Mouse (Mus musculus) MEL (cell line): Measurements from ENCODE around the gene Cdk7. TPM values are rescaled to one million over a fixed set of nuclear protein-coding genes. Genes with fewer than 3 reads are reported as not detected.

ENCODE experiments used
- DNase-seq: peaks from one replicate; pipeline ENCODE4 v3.0.0; 2011; ENCODE audit warnings: low read depth, low spot score
- H3K27ac ChIP-seq: 2 replicates; pipeline ENCODE4 v1.5.1; 2012; ENCODE audit warnings: low read depth, mild to moderate bottlenecking, control low read depth, low read length, moderate library complexity; ENCODE audit not compliant: control insufficient read depth
- H3K27me3 ChIP-seq, 2 experiments: fragments of 150-350 bp in 1 of 2; sonication (generic) in 1 of 2; 2 replicates each; pipeline ENCODE4 v1.6.1; 2012; ENCODE audit warnings: low read length in 2 of 2, mild to moderate bottlenecking in 2 of 2, improper control_type of control experiment in 1 of 2, moderate library complexity in 1 of 2; ENCODE audit not compliant: insufficient read depth in 2 of 2, control insufficient read depth in 1 of 2
- H3K36me3 ChIP-seq, 2 experiments: 2 replicates each; pipeline ENCODE4 v1.6.1; 2012 to 2014; ENCODE audit warnings: low read length in 2 of 2, improper control_type of control experiment in 1 of 2, inconsistent platforms in 1 of 2, mild to moderate bottlenecking in 1 of 2; ENCODE audit not compliant: insufficient read depth in 2 of 2, control insufficient read depth in 1 of 2
- H3K4me1 ChIP-seq, 2 experiments: fragments of 150-350 bp in 1 of 2; sonication (generic) in 1 of 2; 2 replicates each; pipeline ENCODE4 v1.6.1; 2012; ENCODE audit warnings: low read length in 2 of 2, improper control_type of control experiment in 1 of 2, mild to moderate bottlenecking in 1 of 2; ENCODE audit not compliant: insufficient read depth in 2 of 2, control insufficient read depth in 1 of 2
- H3K4me3 ChIP-seq, 2 experiments: fragments of 150-350 bp in 1 of 2; sonication (generic) in 1 of 2; 2 replicates each; pipeline ENCODE4 v1.5.1; 2012; ENCODE audit warnings: low read depth in 2 of 2, low read length in 2 of 2, mild to moderate bottlenecking in 2 of 2, moderate library complexity in 2 of 2, control low read depth in 1 of 2, improper control_type of control experiment in 1 of 2; ENCODE audit not compliant: control insufficient read depth in 1 of 2, insufficient read depth in 1 of 2
- H3K79me2 ChIP-seq: 2 replicates; pipeline ENCODE4 v1.6.1; 2012; ENCODE audit warnings: mild to moderate bottlenecking, low read length, moderate library complexity; ENCODE audit not compliant: control insufficient read depth, poor library complexity, insufficient read depth
- H3K9ac ChIP-seq: 2 replicates; pipeline ENCODE4 v1.6.1; 2012; ENCODE audit warnings: low read depth, mild to moderate bottlenecking, control low read depth, low read length, moderate library complexity; ENCODE audit not compliant: control insufficient read depth, poor library complexity, severe bottlenecking
- H3K9me3 ChIP-seq: fragments of 150-350 bp; sonication (generic); replicated peaks from 2 replicates; pipeline ENCODE4 v1.6.1; 2012; ENCODE audit warnings: mild to moderate bottlenecking, low read length, improper control_type of control experiment, moderate library complexity; ENCODE audit not compliant: insufficient read depth
- BHLHE40 ChIP-seq: IDR thresholded peaks from 2 replicates; pipeline ENCODE4 v1.6.1; 2012; ENCODE audit warnings: low read depth, mild to moderate bottlenecking, inconsistent platforms, low read length, improper control_type of control experiment, borderline replicate concordance
- CHD1 ChIP-seq: IDR thresholded peaks from 2 replicates; pipeline ENCODE4 v1.6.1; 2012; ENCODE audit warnings: low read depth, mild to moderate bottlenecking, inconsistent platforms, low read length, improper control_type of control experiment
- CHD2 ChIP-seq: IDR thresholded peaks from 2 replicates; pipeline ENCODE4 v1.6.1; 2011; ENCODE audit warnings: low read length, improper control_type of control experiment
- CTCF ChIP-seq, 3 experiments: IDR thresholded peaks in 2 of 3; conservative IDR thresholded peaks in 1 of 3; 2 replicates each; pipeline ENCODE4 v1.5.1; 2011 to 2012; ENCODE audit warnings: low read length in 3 of 3, low read depth in 2 of 3, mild to moderate bottlenecking in 2 of 3, improper control_type of control experiment in 1 of 3, inconsistent platforms in 1 of 3, mixed read lengths in 1 of 3, moderate library complexity in 1 of 3; ENCODE audit not compliant: control insufficient read depth in 1 of 3, insufficient read depth in 1 of 3, poor library complexity in 1 of 3, severe bottlenecking in 1 of 3
- E2F4 ChIP-seq: IDR thresholded peaks from 2 replicates; pipeline ENCODE4 v1.6.1; 2011; ENCODE audit warnings: low read depth, low read length, improper control_type of control experiment, borderline replicate concordance
- ELF1 ChIP-seq: IDR thresholded peaks from 2 replicates; pipeline ENCODE4 v1.6.1; 2014; ENCODE audit warnings: low read depth, mild to moderate bottlenecking, inconsistent platforms, low read length, improper control_type of control experiment, moderate library complexity
- EP300 ChIP-seq, 2 experiments: IDR thresholded peaks; 2 replicates each; pipeline ENCODE4 v1.6.1; 2011; ENCODE audit warnings: improper control_type of control experiment in 2 of 2, low read length in 2 of 2, low read depth in 1 of 2, mild to moderate bottlenecking in 1 of 2
- ETS1 ChIP-seq: IDR thresholded peaks from 2 replicates; pipeline ENCODE4 v1.6.1; 2012; ENCODE audit warnings: low read depth, mild to moderate bottlenecking, inconsistent platforms, low read length, improper control_type of control experiment, moderate library complexity
- GABPA ChIP-seq: IDR thresholded peaks from 2 replicates; pipeline ENCODE4 v1.6.1; 2012; ENCODE audit warnings: low read depth, mild to moderate bottlenecking, inconsistent platforms, low read length, improper control_type of control experiment, moderate library complexity
- GATA1 ChIP-seq: IDR thresholded peaks from 2 replicates; pipeline ENCODE4 v1.6.1; 2011; ENCODE audit warnings: low read depth, low read length, improper control_type of control experiment
- HCFC1 ChIP-seq: IDR thresholded peaks from 2 replicates; pipeline ENCODE4 v1.6.1; 2012; ENCODE audit warnings: low read depth, mild to moderate bottlenecking, inconsistent platforms, low read length, improper control_type of control experiment, moderate library complexity
- JUND ChIP-seq: IDR thresholded peaks from 2 replicates; pipeline ENCODE4 v1.6.1; 2011; ENCODE audit warnings: low read depth, mild to moderate bottlenecking, improper control_type of control experiment, low read length
- KAT2A ChIP-seq: conservative IDR thresholded peaks from 2 replicates; pipeline ENCODE4 v1.6.1; 2012; ENCODE audit warnings: low read depth, low read length, improper control_type of control experiment, inconsistent platforms
- MAFK ChIP-seq: IDR thresholded peaks from 2 replicates; pipeline ENCODE4 v1.6.1; 2011; ENCODE audit warnings: low read depth, mild to moderate bottlenecking, low read length, improper control_type of control experiment, borderline replicate concordance
- MAX ChIP-seq: IDR thresholded peaks from 2 replicates; pipeline ENCODE4 v1.6.1; 2011; ENCODE audit warnings: low read length, improper control_type of control experiment
- MAZ ChIP-seq: IDR thresholded peaks from 2 replicates; pipeline ENCODE4 v1.6.1; 2012; ENCODE audit warnings: low read depth, mild to moderate bottlenecking, inconsistent platforms, low read length, improper control_type of control experiment
- MEF2A ChIP-seq: IDR thresholded peaks from 2 replicates; pipeline ENCODE4 v1.6.1; 2014; ENCODE audit warnings: low read depth, mild to moderate bottlenecking, inconsistent platforms, low read length, improper control_type of control experiment; ENCODE audit not compliant: poor library complexity, insufficient replicate concordance, severe bottlenecking; ENCODE audit errors: extremely low read depth
- MXI1 ChIP-seq: IDR thresholded peaks from 2 replicates; pipeline ENCODE4 v1.6.1; 2011; ENCODE audit warnings: mild to moderate bottlenecking, low read depth, low read length, improper control_type of control experiment
- MYB ChIP-seq: IDR thresholded peaks from 2 replicates; pipeline ENCODE4 v1.6.1; 2011; ENCODE audit warnings: mild to moderate bottlenecking, low read depth, low read length, improper control_type of control experiment
- MYC ChIP-seq: IDR thresholded peaks from 2 replicates; pipeline ENCODE4 v1.6.1; 2011; ENCODE audit warnings: low read depth, mild to moderate bottlenecking, low read length, improper control_type of control experiment, moderate library complexity
- NELFE ChIP-seq: IDR thresholded peaks from 2 replicates; pipeline ENCODE4 v1.6.1; 2011; ENCODE audit warnings: low read depth, low read length, improper control_type of control experiment
- NRF1 ChIP-seq: IDR thresholded peaks from 2 replicates; pipeline ENCODE4 v1.6.1; 2014; ENCODE audit warnings: low read depth, mild to moderate bottlenecking, inconsistent platforms, low read length, improper control_type of control experiment, moderate library complexity; ENCODE audit not compliant: poor library complexity, insufficient read depth, severe bottlenecking
- POLR2A ChIP-seq, 2 experiments: IDR thresholded peaks; 2 replicates each; pipeline ENCODE4 v1.6.1; 2011 to 2012; ENCODE audit warnings: low read length in 2 of 2, mild to moderate bottlenecking in 2 of 2, control low read depth in 1 of 2, improper control_type of control experiment in 1 of 2, low read depth in 1 of 2, moderate library complexity in 1 of 2; ENCODE audit not compliant: control insufficient read depth in 1 of 2, insufficient read depth in 1 of 2, poor library complexity in 1 of 2
- POLR2AphosphoS2 ChIP-seq: IDR thresholded peaks from 2 replicates; pipeline ENCODE4 v1.6.1; 2011; ENCODE audit warnings: low read length, improper control_type of control experiment
- POLR2AphosphoS5 ChIP-seq: IDR thresholded peaks from 2 replicates; pipeline ENCODE4 v1.6.1; 2012; ENCODE audit warnings: low read depth, borderline replicate concordance, mild to moderate bottlenecking, inconsistent platforms, low read length, moderate library complexity, mixed read lengths
- RAD21 ChIP-seq: IDR thresholded peaks from 2 replicates; pipeline ENCODE4 v1.6.1; 2011; ENCODE audit warnings: mild to moderate bottlenecking, low read depth, low read length, improper control_type of control experiment
- RCOR1 ChIP-seq: IDR thresholded peaks from 2 replicates; pipeline ENCODE4 v1.6.1; 2012; ENCODE audit warnings: low read depth, mild to moderate bottlenecking, inconsistent platforms, low read length, improper control_type of control experiment
- SIN3A ChIP-seq: IDR thresholded peaks from 2 replicates; pipeline ENCODE4 v1.6.1; 2012; ENCODE audit warnings: low read length, improper control_type of control experiment, inconsistent platforms
- SMC3 ChIP-seq: IDR thresholded peaks from 2 replicates; pipeline ENCODE4 v1.6.1; 2011; ENCODE audit warnings: low read depth, low read length, improper control_type of control experiment
- TAL1 ChIP-seq: IDR thresholded peaks from 2 replicates; pipeline ENCODE4 v1.6.1; 2012; ENCODE audit warnings: mild to moderate bottlenecking, inconsistent platforms, low read length, moderate library complexity, mixed read lengths
- TBP ChIP-seq: IDR thresholded peaks from 2 replicates; pipeline ENCODE4 v1.8.0; 2011; ENCODE audit warnings: low read depth, low read length, improper control_type of control experiment
- TCF12 ChIP-seq: IDR thresholded peaks from 2 replicates; pipeline ENCODE4 v1.6.1; 2014; ENCODE audit warnings: low read depth, mild to moderate bottlenecking, inconsistent platforms, low read length, improper control_type of control experiment, moderate library complexity
- UBTF ChIP-seq: IDR thresholded peaks from 2 replicates; pipeline ENCODE4 v1.6.1; 2012; ENCODE audit warnings: low read depth, mild to moderate bottlenecking, inconsistent platforms, low read length, improper control_type of control experiment, moderate library complexity, borderline replicate concordance; ENCODE audit not compliant: insufficient read depth
- USF1 ChIP-seq: IDR thresholded peaks from 2 replicates; pipeline ENCODE4 v1.6.1; 2014; ENCODE audit warnings: low read depth, mild to moderate bottlenecking, inconsistent platforms, low read length, improper control_type of control experiment, moderate library complexity
- ZC3H11A ChIP-seq: IDR thresholded peaks from 2 replicates; pipeline ENCODE4 v1.6.1; 2012; ENCODE audit warnings: low read depth, mild to moderate bottlenecking, inconsistent platforms, low read length, improper control_type of control experiment
- ZKSCAN1 ChIP-seq: IDR thresholded peaks from 2 replicates; pipeline ENCODE4 v1.6.1; 2012; ENCODE audit warnings: low read depth, mild to moderate bottlenecking, inconsistent platforms, low read length, improper control_type of control experiment, moderate library complexity
- ZMIZ1 ChIP-seq: IDR thresholded peaks from 2 replicates; pipeline ENCODE4 v1.6.1; 2012; ENCODE audit warnings: low read depth, mild to moderate bottlenecking, inconsistent platforms, low read length, improper control_type of control experiment, moderate library complexity
- ZNF384 ChIP-seq: IDR thresholded peaks from 2 replicates; pipeline ENCODE4 v1.6.1; 2012; ENCODE audit warnings: low read depth, mild to moderate bottlenecking, inconsistent platforms, low read length, improper control_type of control experiment
- polyA plus RNA-seq, 2 experiments: library from polyadenylated mRNA; stranded (reverse) in 1 of 2; unstranded in 1 of 2; fragments of >175 nt in 1 of 2; fragments of >200 nt in 1 of 2; gene quantifications; 2 replicates each; pipeline versions ENCODE4 v1.2.1 to v1.2.4; 2012; ENCODE audit warnings: low replicate concordance in 2 of 2, low read depth in 1 of 2; ENCODE audit not compliant: insufficient read length in 2 of 2, insufficient read depth in 1 of 2, missing spikeins in 1 of 2
- total RNA-seq: library from RNA; depleted of rRNA; stranded (reverse); fragments of 300-350 nt; gene quantifications from 2 replicates; pipeline ENCODE4 v1.2.3, GENCODE M21; 2012

The Cdk7 gene
- total and polyA plus RNA-seq, 3 experiments, result 67.7 to 87.1 TPM; not detected in 1

DNA sequence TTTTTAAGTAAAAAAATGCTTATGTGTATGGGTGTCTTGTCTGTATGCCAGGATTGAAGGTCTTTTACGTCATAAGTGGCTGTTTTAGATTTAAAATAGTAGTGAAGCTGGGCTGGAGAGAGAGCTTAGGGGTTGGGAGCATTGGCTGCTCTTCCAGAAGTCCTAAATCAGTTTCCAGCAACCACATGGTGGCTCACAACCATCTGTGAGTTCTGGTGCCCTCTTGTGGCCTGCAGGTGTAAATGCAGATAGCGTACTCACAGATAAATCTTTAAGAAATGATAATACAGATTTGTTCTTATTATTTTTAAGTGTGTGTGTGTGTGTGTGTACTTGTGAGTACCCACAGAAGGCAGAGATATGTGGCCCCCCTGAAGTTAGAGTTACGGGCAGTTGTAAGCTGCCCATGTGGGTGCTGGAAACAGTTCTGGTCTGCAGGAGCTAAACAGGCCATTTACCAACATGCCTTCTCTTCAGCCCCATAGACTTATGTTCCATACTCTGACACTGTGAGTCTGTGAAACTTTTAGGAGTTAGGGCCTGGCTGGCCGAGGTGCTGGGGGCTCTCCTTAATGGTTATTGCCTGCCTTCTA is 70.8 kb downstream of the Cdk7 start:
- Histone ChIP-seq H3K27ac (no peak overlapping the region), H3K27me3 (no peaks in the 10 kb centered on the region), H3K9me3 (no peaks in the 10 kb centered on the region), H3K9ac (no peak overlapping the region), H3K79me2 (peaks cover 2% of the 10 kb centered on the region; the same call in 1 of the 2 replicates), H3K4me3 (no peak overlapping the region), H3K36me3 (peaks cover 2 to 11% of the 10 kb centered on the region in 2 experiments; a peak in 3 of 4 replicates), H3K4me1 (no peaks in the 10 kb centered on the region)
- peak; percentile 84 for DNase-seq
- TF ChIP-seq ZKSCAN1 (no peak), MAX (peak; percentile 78), MAZ (no peak), GATA1 (peak; percentile 42), SIN3A (peak; percentile 70), ZMIZ1 (no peak), MYC (peak; percentile 97), GABPA (no peak), JUND (no peak), UBTF (no peak), KAT2A (no peak), POLR2AphosphoS2 (no peak), RAD21 (peak; percentile 73), E2F4 (no peak), ELF1 (no peak), CTCF (IDR thresholded peaks at IDR 0.05 in 2 of 3, conservative IDR thresholded peaks at IDR 0.05 in 1 of 3; ENCODE audit: control insufficient read depth in 1 of 3, insufficient read depth in 1 of 3, low read depth in 2 of 3, low read length in 3 of 3, poor library complexity in 1 of 3, severe bottlenecking in 1 of 3) (peak; percentile 78 to 95 (median 81)), USF1 (no peak), NELFE (no peak), ETS1 (no peak), ZNF384 (0 out of 2 replicates have a peak, but pooled peaks have one; percentile 23), MAFK (no peak), NRF1 (no peak), TAL1 (no peak), ZC3H11A (peak; percentile 54), MYB (no peak), CHD2 (no peak), SMC3 (peak; percentile 71), POLR2A (IDR thresholded peaks at IDR 0.05; ENCODE audit: control insufficient read depth in 1 of 2, insufficient read depth in 1 of 2, low read depth in 1 of 2, low read length in 2 of 2, poor library complexity in 1 of 2) (no peak), HCFC1 (no peak), POLR2AphosphoS5 (no peak), MEF2A (no peak), RCOR1 (peak; percentile 61; the same call in 1 of the 2 replicates), MXI1 (peak; percentile 75), BHLHE40 (no peak), TCF12 (no peak), TBP (no peak), EP300 (IDR thresholded peaks at IDR 0.05; ENCODE audit: low read depth in 1 of 2, low read length in 2 of 2) (no peak), CHD1 (no peak)
